Mouse (Mus musculus) lung, adult 18-20 months (tissue): ENCODE results near the gene Slc4a8.

ENCODE experiments used
- DNase-seq, 2 experiments: peaks; one replicate each; pipeline ENCODE4 v3.0.0; 2022; ENCODE audit warnings: mixed read lengths in 2 of 2

Slc4a8 gene

GRCm38 (mm10) chr15:100761419-100762185 lies at the start of gene Slc4a8:
Gene Slc4a8 (plus strand): TSS chr15:100761747.
- DNase-seq: peak; percentile 86 to 89

GRCm38 (mm10) chr15:100714470-100714869 lies 47.1 kb upstream of the Slc4a8 start:
- no peak for DNase-seq

GRCm38 (mm10) chr15:100715399-100715993 lies 46.1 kb upstream of the Slc4a8 start:
- DNase-seq: no peak

- no peak for DNase-seq
Observed at GRCm38 (mm10) chr15:100717933-100718332, 43.6 kb upstream of the Slc4a8 start.

GRCm38 (mm10) chr15:100718572-100718971 lies 43.0 kb upstream of the Slc4a8 start:
- DNase-seq: no peak

GRCm38 (mm10) chr15:100719217-100719616 lies 42.3 kb upstream of the Slc4a8 start:
- no peak for DNase-seq

- DNase-seq: no peak
Observed at GRCm38 (mm10) chr15:100720066-100720465, 41.5 kb upstream of the Slc4a8 start.

GRCm38 (mm10) chr15:100721445-100721844 lies 40.1 kb upstream of the Slc4a8 start:
- DNase-seq: no peak

GRCm38 (mm10) chr15:100722026-100722425 lies 39.5 kb upstream of the Slc4a8 start:
- no peak for DNase-seq

- no peak for DNase-seq
Observed at GRCm38 (mm10) chr15:100722564-100722963, 39.0 kb upstream of the Slc4a8 start.

GRCm38 (mm10) chr15:100723505-100723904 lies 38.0 kb upstream of the Slc4a8 start:
- DNase-seq: no peak

GRCm38 (mm10) chr15:100726721-100727120 lies 34.8 kb upstream of the Slc4a8 start:
- no peak for DNase-seq

- DNase-seq: no peak
Observed at GRCm38 (mm10) chr15:100727834-100728233, 33.7 kb upstream of the Slc4a8 start.

- DNase-seq: no peak
Observed at GRCm38 (mm10) chr15:100728586-100728985, 33.0 kb upstream of the Slc4a8 start.

- DNase-seq: peak in 1 of 2 experiments; percentile 18
Observed at GRCm38 (mm10) chr15:100729281-100729985, 32.1 kb upstream of the Slc4a8 start, which contains the start of gene Galnt6. Gene Galnt6 (minus strand): TSS chr15:100729376.

- DNase-seq: no peak
Observed at GRCm38 (mm10) chr15:100731081-100731480, 30.5 kb upstream of the Slc4a8 start.

- peak in 1 of 2 experiments; percentile 27 for DNase-seq
Observed at GRCm38 (mm10) chr15:100732580-100732979, 29.0 kb upstream of the Slc4a8 start.

- no peak for DNase-seq
Observed at GRCm38 (mm10) chr15:100735095-100735952, 26.2 kb upstream of the Slc4a8 start.

- DNase-seq: no peak
Observed at GRCm38 (mm10) chr15:100735953-100736300, 25.6 kb upstream of the Slc4a8 start.

- DNase-seq: no peak
Observed at GRCm38 (mm10) chr15:100737667-100738066, 23.9 kb upstream of the Slc4a8 start.

- no peak for DNase-seq
Observed at GRCm38 (mm10) chr15:100738351-100738781, 23.2 kb upstream of the Slc4a8 start.

- DNase-seq: no peak
Observed at GRCm38 (mm10) chr15:100739442-100739841, 22.1 kb upstream of the Slc4a8 start.

- no peak for DNase-seq
Observed at GRCm38 (mm10) chr15:100743238-100743637, 18.3 kb upstream of the Slc4a8 start.
